Mouse (Mus musculus): ENCODE results near the gene Zbtb33. TPM values are rescaled to one million over a fixed set of nuclear protein-coding genes. Genes with fewer than 3 reads are reported as not detected.
A peak's percentile ranks its signal among the peaks of the same experiment; 100 is the strongest.

The Zbtb33 gene
- polyA plus RNA-seq, 1 experiment from 2014 or later, result 4.6 TPM

- no peak overlapping the region for H3K4me3 ChIP-seq (ENCODE audit: low read depth, low read length)
- H3K9ac ChIP-seq (ENCODE audit: low read depth, low read length), result no peak overlapping the region
- H3K36me3 ChIP-seq (ENCODE audit: control insufficient read depth, insufficient read depth, low read length), result no peaks in the 10 kb centered on the region
- ATAC-seq, result no peak
- H3K4me2 ChIP-seq (ENCODE audit: low read length), result no peak overlapping the region
- WGBS, result 29% methylated on average over 2 of the region's 2 CpGs
- no peak overlapping the region for H3K27ac ChIP-seq (ENCODE audit: low read length)
- no peaks in the 10 kb centered on the region for H3K4me1 ChIP-seq (ENCODE audit: control insufficient read depth, insufficient read depth, low read length)
- no peaks in the 10 kb centered on the region for H3K27me3 ChIP-seq (ENCODE audit: control insufficient read depth, insufficient read depth, low read depth, low read length)
- H3K9me3 ChIP-seq (replicated peaks; ENCODE audit: control insufficient read depth, low read length, poor library complexity, severe bottlenecking), result no peaks in the 10 kb centered on the region
These were observed 4.1 kb upstream of the Zbtb33 start for GRCm38 (mm10) chrX:38185520-38185919.

DNA sequence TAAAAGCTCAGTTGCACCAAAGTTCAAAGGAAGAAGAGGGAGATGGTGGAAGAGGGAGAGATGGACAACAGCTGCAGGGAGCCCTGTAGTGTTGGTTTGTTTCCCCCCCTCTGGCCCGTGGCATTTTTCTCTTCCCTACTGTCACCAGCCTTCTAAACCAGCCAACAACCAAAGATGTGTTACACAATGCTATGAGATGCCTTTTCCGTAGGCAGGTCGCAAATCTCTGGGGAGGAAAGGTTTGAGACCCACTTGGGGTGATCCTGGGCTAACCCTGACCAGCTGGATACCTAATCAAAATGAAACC, 818 bp downstream of the Zbtb33 start:
- ATAC-seq, result no peak; the same call in 1 of the 2 replicates
- H3K4me3 ChIP-seq (ENCODE audit: low read depth, low read length), result peak overlapping the region; percentile 67
- no peaks in the 10 kb centered on the region for H3K27me3 ChIP-seq (ENCODE audit: control insufficient read depth, insufficient read depth, low read depth, low read length)
- 0 out of 2 replicates have a peak, but pooled peaks cover 4% of the 10 kb centered on the region for H3K36me3 ChIP-seq (ENCODE audit: control insufficient read depth, insufficient read depth, low read length)
- peak overlapping the region; percentile 87 for H3K27ac ChIP-seq (ENCODE audit: low read length)
- peak overlapping the region; percentile 84 for H3K9ac ChIP-seq (ENCODE audit: low read depth, low read length)
- peaks cover 11% of the 10 kb centered on the region for H3K4me1 ChIP-seq (ENCODE audit: control insufficient read depth, insufficient read depth, low read length)
- 21% methylated on average over 3 of the region's 3 CpGs for WGBS
- H3K4me2 ChIP-seq (ENCODE audit: low read length), result peak overlapping the region; percentile 74
- no peaks in the 10 kb centered on the region for H3K9me3 ChIP-seq (replicated peaks; ENCODE audit: control insufficient read depth, low read length, poor library complexity, severe bottlenecking)

GRCm38 (mm10) chrX:38201816-38202215, 12.2 kb downstream of the Zbtb33 start:
- ATAC-seq, result no peak
- Histone ChIP-seq H3K4me1 (ENCODE audit: control insufficient read depth, insufficient read depth, low read length) (no peaks in the 10 kb centered on the region), H3K27me3 (ENCODE audit: control insufficient read depth, insufficient read depth, low read depth, low read length) (no peaks in the 10 kb centered on the region), H3K9me3 (replicated peaks; ENCODE audit: control insufficient read depth, low read length, poor library complexity, severe bottlenecking) (no peaks in the 10 kb centered on the region), H3K4me3 (ENCODE audit: low read depth, low read length) (no peak overlapping the region), H3K36me3 (ENCODE audit: control insufficient read depth, insufficient read depth, low read length) (no peaks in the 10 kb centered on the region), H3K27ac (ENCODE audit: low read length) (no peak overlapping the region), H3K4me2 (ENCODE audit: low read length) (no peak overlapping the region), H3K9ac (ENCODE audit: low read depth, low read length) (no peak overlapping the region)
- 70% methylated on average over 2 of the region's 2 CpGs for WGBS

DNA sequence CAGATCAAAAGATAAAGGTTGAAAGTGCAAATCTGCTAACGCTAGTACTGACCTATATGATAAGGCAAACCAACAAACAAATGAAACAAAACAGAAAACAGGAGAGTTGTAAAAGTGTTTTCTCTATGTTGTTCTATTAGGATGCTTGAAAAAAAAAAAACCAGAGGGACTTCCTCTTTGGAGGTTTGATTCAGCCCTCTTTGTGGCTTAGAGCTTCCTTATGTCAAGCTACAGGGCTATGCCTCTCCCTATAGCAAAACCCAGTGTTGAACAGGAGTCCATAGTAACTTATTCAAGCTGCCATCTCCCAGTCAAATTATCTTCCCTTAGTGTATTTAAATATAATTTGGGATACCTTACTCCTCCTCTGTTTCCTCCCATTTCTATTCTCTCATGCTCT, 17.8 kb downstream of the Zbtb33 start:
- H3K27me3 ChIP-seq (ENCODE audit: control insufficient read depth, insufficient read depth, low read depth, low read length), result no peaks in the 10 kb centered on the region
- no peaks in the 10 kb centered on the region for H3K9me3 ChIP-seq (replicated peaks; ENCODE audit: control insufficient read depth, low read length, poor library complexity, severe bottlenecking)
- no peak overlapping the region for H3K9ac ChIP-seq (ENCODE audit: low read depth, low read length)
- ATAC-seq, result no peak
- 65% methylated on average over 1 of the region's 1 CpGs for WGBS
- H3K4me1 ChIP-seq (ENCODE audit: control insufficient read depth, insufficient read depth, low read length), result no peaks in the 10 kb centered on the region
- H3K4me2 ChIP-seq (ENCODE audit: low read length), result no peak overlapping the region
- no peak overlapping the region for H3K4me3 ChIP-seq (ENCODE audit: low read depth, low read length)
- H3K27ac ChIP-seq (ENCODE audit: low read length), result no peak overlapping the region
- no peaks in the 10 kb centered on the region for H3K36me3 ChIP-seq (ENCODE audit: control insufficient read depth, insufficient read depth, low read length)

- 68% methylated on average over 9 of the region's 9 CpGs for WGBS
- Histone ChIP-seq H3K9ac (ENCODE audit: low read depth, low read length) (no peak overlapping the region), H3K9me3 (replicated peaks; ENCODE audit: control insufficient read depth, low read length, poor library complexity, severe bottlenecking) (no peaks in the 10 kb centered on the region), H3K4me2 (ENCODE audit: low read length) (no peak overlapping the region), H3K4me3 (ENCODE audit: low read depth, low read length) (no peak overlapping the region), H3K4me1 (ENCODE audit: control insufficient read depth, insufficient read depth, low read length) (no peaks in the 10 kb centered on the region), H3K27me3 (ENCODE audit: control insufficient read depth, insufficient read depth, low read depth, low read length) (no peaks in the 10 kb centered on the region), H3K36me3 (ENCODE audit: control insufficient read depth, insufficient read depth, low read length) (no peaks in the 10 kb centered on the region), H3K27ac (ENCODE audit: low read length) (0 out of 2 replicates have a peak overlapping the region, but pooled peaks have one; percentile 24)
- peak; percentile 72 for ATAC-seq
These were observed 27.5 kb downstream of the Zbtb33 start for GRCm38 (mm10) chrX:38216986-38217675.

DNA sequence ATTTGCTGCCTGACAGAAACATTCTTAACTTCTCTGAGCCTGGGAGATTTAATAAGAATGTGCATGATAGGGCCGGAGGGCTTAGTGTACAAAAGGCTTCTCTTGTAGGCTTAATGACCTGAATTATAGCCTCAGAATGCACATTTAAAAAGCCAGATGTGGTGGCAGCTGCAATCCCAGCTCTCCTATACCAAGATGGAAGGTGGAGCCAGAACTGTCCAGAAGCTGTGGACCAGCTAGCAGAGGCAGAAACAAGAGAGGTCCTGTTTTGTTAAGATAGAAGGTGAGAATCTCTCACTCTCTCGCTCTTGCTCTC, 28.0 kb downstream of the Zbtb33 start:
- ATAC-seq, result no peak
- 76% methylated on average over 2 of the region's 2 CpGs for WGBS

DNA sequence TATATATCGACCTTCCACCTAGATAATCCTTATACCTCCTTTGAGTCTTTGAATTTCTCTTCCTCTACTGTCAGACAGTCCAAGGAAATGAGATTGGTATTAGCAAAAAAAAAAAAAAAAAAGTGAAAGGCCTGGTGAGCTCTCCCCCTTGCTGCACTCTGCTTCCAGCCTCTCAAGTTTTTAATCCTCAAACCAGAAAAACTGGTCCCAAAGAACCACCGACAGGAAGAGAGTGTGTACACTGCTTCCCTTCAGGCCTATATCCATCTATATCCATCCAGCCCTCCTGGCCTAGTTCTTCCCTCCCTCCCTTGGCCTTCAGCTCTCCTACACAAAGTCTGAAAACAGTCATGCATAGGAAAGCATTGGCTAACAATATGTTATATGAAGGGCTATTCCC, 33.2 kb downstream of the Zbtb33 start:
- no peaks in the 10 kb centered on the region for H3K9me3 ChIP-seq (replicated peaks; ENCODE audit: control insufficient read depth, low read length, poor library complexity, severe bottlenecking)
- no peaks in the 10 kb centered on the region for H3K36me3 ChIP-seq (ENCODE audit: control insufficient read depth, insufficient read depth, low read length)
- H3K27ac ChIP-seq (ENCODE audit: low read length), result no peak overlapping the region
- 38% methylated on average over 2 of the region's 2 CpGs for WGBS
- ATAC-seq, result no peak
- H3K4me2 ChIP-seq (ENCODE audit: low read length), result no peak overlapping the region
- H3K4me3 ChIP-seq (ENCODE audit: low read depth, low read length), result no peak overlapping the region
- H3K9ac ChIP-seq (ENCODE audit: low read depth, low read length), result no peak overlapping the region
- no peaks in the 10 kb centered on the region for H3K4me1 ChIP-seq (ENCODE audit: control insufficient read depth, insufficient read depth, low read length)
- no peaks in the 10 kb centered on the region for H3K27me3 ChIP-seq (ENCODE audit: control insufficient read depth, insufficient read depth, low read depth, low read length)

More for the DNA sequence above, 28.0 kb downstream of the Zbtb33 start:
- Histone ChIP-seq H3K4me3 (ENCODE audit: low read depth, low read length) (no peak overlapping the region), H3K27me3 (ENCODE audit: control insufficient read depth, insufficient read depth, low read depth, low read length) (no peaks in the 10 kb centered on the region), H3K4me2 (ENCODE audit: low read length) (no peak overlapping the region), H3K36me3 (ENCODE audit: control insufficient read depth, insufficient read depth, low read length) (no peaks in the 10 kb centered on the region), H3K9ac (ENCODE audit: low read depth, low read length) (no peak overlapping the region), H3K9me3 (replicated peaks; ENCODE audit: control insufficient read depth, low read length, poor library complexity, severe bottlenecking) (no peaks in the 10 kb centered on the region), H3K27ac (ENCODE audit: low read length) (0 out of 2 replicates have a peak overlapping the region, but pooled peaks have one; percentile 24), H3K4me1 (ENCODE audit: control insufficient read depth, insufficient read depth, low read length) (no peaks in the 10 kb centered on the region)

DNA sequence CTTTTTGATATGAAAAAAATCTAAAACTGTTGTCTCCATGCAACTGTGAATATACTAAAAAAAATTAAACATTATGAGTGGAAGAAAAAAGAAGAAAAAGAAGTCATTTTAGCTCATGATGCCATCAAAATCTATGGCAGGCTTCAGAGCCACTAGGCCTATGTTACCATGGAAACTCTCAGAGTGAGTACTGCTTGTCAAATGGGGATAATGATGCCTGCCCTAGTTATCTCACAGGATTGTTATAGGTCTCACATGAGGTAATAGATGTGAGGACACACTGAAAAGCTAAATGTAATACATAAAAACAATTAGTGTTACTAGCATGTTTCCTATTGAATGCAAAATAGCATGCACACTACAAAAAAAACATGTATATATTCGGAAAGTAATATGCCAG, 40.3 kb downstream of the Zbtb33 start:
- Histone ChIP-seq H3K4me2 (ENCODE audit: low read length) (no peak overlapping the region), H3K4me3 (ENCODE audit: low read depth, low read length) (no peak overlapping the region), H3K9me3 (replicated peaks; ENCODE audit: control insufficient read depth, low read length, poor library complexity, severe bottlenecking) (no peaks in the 10 kb centered on the region), H3K36me3 (ENCODE audit: control insufficient read depth, insufficient read depth, low read length) (no peaks in the 10 kb centered on the region), H3K27me3 (ENCODE audit: control insufficient read depth, insufficient read depth, low read depth, low read length) (no peaks in the 10 kb centered on the region), H3K27ac (ENCODE audit: low read length) (no peak overlapping the region), H3K9ac (ENCODE audit: low read depth, low read length) (no peak overlapping the region), H3K4me1 (ENCODE audit: control insufficient read depth, insufficient read depth, low read length) (no peaks in the 10 kb centered on the region)
- WGBS, result 80% methylated on average over 1 of the region's 1 CpGs
- 0 out of 2 replicates have a peak, but pooled peaks have one; percentile 79 for ATAC-seq

DNA sequence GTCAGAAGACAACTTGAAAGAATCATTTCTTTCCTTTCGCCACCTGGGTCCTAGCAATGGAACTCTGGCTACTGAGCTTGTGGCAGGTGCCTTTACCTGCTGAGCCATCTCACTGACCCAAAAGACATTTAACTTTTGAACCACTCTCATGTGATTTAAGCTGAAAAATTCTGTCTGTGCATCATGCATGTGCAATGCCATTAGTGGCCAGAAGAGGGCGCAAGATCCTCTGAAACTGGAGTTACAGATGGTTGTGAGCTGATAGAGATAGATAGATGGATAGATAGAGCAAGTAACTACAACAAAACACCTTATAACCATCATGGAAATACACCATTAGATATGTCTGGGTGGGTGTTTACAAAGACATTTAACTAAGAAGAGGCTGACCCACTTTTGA, 48.1 kb downstream of the Zbtb33 start:
- Histone ChIP-seq H3K4me1 (ENCODE audit: control insufficient read depth, insufficient read depth, low read length) (no peaks in the 10 kb centered on the region), H3K4me3 (ENCODE audit: low read depth, low read length) (no peak overlapping the region)

More for the DNA sequence above, 48.1 kb downstream of the Zbtb33 start:
- no peak for ATAC-seq
- no peaks in the 10 kb centered on the region for H3K27me3 ChIP-seq (ENCODE audit: control insufficient read depth, insufficient read depth, low read depth, low read length)
- no peak overlapping the region for H3K4me2 ChIP-seq (ENCODE audit: low read length)
- WGBS, result 27% methylated on average over 2 of the region's 2 CpGs
- no peaks in the 10 kb centered on the region for H3K9me3 ChIP-seq (replicated peaks; ENCODE audit: control insufficient read depth, low read length, poor library complexity, severe bottlenecking)
- H3K27ac ChIP-seq (ENCODE audit: low read length), result no peak overlapping the region
- H3K36me3 ChIP-seq (ENCODE audit: control insufficient read depth, insufficient read depth, low read length), result no peaks in the 10 kb centered on the region
- H3K9ac ChIP-seq (ENCODE audit: low read depth, low read length), result no peak overlapping the region

Measured in midbrain, embryonic 16.5 days (tissue).